Mouse (Mus musculus) thymus, postnatal 0 days (tissue): ENCODE data around the gene Isyna1. TPM values are rescaled to one million over a fixed set of nuclear protein-coding genes. Genes with fewer than 3 reads are reported as not detected.
A peak's percentile ranks its signal among the peaks of the same experiment; 100 is the strongest.

Source experiments
- DNase-seq: peaks from one replicate; pipeline ENCODE4 v3.0.0-alpha.2; 2015; ENCODE audit warnings: low spot score
- polyA plus RNA-seq: library from polyadenylated mRNA; unstranded; fragments of >200 nt; fragmentation: Nextera tagmentation; extraction: Ambion mirVana; gene quantifications from 2 replicates; pipeline ENCODE4 v1.2.1, GENCODE M21; 2015

Isyna1 gene
- polyA plus RNA-seq, 1 experiment from 2014 or later: 78.9 TPM

DNA sequence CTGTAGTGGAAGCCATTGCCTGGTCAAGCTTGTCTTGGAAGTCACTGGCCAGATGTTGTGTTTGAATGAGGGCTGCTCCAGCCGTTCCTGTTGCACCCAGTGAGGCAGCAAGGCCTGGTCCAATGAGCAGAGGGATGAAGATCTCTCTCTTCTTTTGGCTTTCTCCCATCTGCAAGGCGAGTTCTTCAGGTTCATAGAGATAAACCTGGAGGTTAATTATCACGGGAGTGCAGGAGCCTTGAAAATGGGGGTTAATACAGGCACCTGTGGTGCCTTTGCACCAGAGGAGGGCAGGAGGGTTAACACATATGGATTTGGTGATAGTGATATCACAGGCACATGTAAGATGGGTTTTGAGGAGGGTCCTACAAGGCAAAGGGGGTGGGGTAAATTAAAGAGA lies 28.0 kb downstream of the Isyna1 start:
- DNase-seq: no peak

GRCm38 (mm10) chr8:70625104-70625503 lies 30.9 kb downstream of the Isyna1 start:
- DNase-seq: peak; percentile 72

DNA sequence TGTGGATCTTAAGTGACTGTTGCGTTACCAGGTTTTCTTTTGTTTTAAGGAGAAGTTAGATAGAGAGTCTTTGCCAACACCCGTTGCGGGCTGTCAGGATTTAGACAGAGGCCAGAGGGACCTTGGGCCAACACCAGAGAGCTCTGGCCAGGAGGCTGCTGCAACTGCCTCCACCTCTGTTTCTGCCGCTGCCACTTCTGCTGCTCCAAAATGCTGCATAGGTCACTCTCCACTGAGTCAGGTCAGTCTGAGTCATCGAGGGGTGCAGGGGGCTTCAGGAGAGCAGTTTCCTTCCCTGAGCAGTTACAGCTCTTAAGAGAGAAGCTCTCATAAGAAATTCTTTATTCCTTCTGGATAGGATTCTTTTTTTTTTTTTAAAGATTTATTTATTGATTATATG lies 32.9 kb downstream of the Isyna1 start:
- no peak for DNase-seq

DNA sequence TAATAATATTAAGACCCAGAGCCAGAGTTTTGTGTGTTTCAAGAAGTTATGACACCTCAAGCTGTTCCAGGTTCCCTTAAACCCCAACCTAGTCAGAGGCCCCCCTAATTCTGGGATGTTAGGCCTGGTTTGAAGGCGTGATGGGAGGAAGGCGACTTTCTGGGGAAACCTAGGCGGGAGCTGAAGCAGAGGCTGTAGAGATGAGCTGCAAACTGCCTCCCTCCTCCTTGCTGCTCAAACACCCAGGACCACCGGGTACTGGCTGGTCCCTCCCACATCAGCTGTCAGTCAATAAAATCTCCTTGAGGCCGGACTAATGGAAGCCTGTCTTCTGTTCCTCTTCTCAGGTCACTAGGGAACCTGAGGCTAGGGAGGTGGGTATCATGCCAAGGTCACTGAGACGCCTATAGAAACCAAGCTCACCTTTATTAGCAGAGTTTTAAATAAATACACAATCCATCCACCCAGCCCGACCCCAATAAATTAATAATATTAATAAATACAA lies 34.9 kb downstream of the Isyna1 start:
- DNase-seq: no peak

DNA sequence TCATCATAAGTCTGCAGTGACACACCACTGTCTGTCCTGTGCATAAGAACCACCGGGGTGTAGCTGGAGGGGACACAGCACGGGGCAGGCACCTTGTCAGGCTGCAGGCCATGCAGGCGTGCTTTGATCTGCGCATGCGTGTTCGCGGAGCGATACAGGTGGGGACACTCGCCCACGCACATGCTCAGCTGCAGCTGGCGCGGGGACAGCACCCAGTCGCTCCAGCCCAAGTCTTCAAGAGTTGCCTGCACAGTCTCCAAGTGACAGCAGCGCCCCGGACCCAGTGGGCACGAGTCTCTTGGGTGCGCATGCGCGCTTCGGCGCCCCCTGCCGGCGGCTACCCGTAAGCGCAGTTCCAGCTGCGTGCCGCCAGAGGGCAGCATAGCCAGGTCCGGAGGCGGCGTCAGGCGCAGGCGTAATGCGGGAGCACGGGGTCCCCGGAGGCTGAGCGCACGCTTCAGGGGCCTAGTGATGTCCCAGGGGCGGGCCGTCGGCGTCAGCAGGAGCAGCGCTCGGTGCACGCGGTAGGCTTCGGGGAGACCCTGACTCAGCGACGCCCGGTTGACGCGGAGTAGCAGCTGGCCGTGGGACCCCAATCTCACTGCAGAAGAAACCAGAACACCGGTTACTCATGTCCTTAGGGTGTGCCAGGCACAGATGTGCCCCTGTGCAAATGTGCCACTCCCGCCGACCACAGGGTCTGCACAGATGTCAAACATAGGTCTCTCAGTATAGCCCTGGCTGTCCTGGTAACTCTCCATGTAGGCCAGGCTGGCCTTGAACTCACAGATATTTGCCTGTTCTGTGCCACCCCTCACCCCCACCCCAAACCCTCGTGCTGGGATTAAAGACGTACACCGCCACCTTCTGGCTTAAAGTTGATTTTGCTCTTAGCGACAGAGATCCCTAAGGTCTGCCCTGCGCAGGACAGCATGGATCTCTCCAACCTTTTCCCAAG lies 35.7 kb downstream of the Isyna1 start:
- DNase-seq: peak; percentile 97

- no peak for DNase-seq
Measured at GRCm38 (mm10) chr8:70630532-70631381, 36.6 kb downstream of the Isyna1 start.

DNA sequence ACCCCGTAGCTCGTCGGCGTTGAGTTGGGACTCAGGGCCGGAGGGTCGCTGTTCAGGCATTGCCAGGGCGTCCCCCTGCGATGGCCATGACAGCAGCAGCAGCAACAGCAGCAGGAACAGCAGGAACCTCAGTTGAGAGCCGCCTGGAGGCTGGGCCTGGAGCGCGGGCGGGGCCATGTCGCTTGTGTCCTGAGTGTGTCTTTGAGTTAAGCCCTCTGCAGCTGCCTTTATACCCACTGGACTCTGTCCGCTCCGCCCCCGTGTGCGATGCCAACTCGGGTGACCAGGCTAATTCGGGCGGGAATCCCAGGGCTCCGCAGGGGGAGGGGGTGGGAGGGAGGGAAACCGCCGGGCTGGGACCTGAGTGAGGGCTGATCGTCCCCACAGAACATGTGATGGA lies 37.3 kb downstream of the Isyna1 start:
- no peak for DNase-seq

GRCm38 (mm10) chr8:70632346-70632892 lies 38.2 kb downstream of the Isyna1 start, which contains the start of gene Gdf15:
Gene Gdf15, minus strand, starts transcription at chr8:70632456.
- DNase-seq: no peak

GRCm38 (mm10) chr8:70634066-70634465 lies 39.9 kb downstream of the Isyna1 start:
- DNase-seq: no peak

DNA sequence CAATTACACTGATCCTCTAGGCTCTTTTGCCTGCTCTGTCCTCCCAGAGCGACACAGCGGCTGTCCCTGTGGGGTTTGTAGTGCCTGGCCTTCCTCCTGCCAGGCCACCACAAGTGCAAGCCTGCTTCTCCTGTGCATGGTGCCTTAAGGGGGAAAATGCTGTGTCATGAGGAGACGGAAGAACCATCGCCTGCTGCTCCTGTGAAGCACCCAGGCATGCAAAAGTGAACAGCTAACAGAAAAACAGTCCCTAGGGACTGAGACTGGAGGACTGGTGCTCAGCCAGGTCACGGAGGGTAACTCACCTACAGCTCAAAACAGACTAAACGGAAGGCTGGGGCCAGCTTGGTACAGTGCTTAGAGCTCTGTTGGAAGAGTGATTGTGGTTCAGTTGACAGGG lies 41.4 kb downstream of the Isyna1 start:
- DNase-seq: no peak

DNA sequence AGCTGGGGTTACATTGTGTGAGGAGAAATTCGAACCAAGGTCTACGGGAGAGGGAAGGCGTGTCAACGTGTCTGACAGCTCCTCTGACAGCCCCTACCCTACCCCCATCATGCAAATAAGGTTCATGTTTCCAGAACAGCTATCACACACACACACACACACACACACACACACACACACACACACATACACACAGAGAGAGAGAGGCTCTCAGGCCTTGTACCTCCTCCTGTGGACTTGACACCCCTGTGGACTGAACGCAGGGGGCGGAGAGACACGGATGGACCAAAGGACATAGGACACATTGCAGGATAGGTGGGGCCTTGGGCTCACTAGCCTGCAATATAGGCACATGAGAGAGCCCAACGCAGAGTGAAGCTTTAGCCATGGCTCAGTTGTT lies 42.7 kb downstream of the Isyna1 start:
- DNase-seq: no peak

GRCm38 (mm10) chr8:70638752-70639151 lies 44.6 kb downstream of the Isyna1 start:
- no peak for DNase-seq

GRCm38 (mm10) chr8:70643019-70643418 lies 48.8 kb downstream of the Isyna1 start:
- no peak for DNase-seq

DNA sequence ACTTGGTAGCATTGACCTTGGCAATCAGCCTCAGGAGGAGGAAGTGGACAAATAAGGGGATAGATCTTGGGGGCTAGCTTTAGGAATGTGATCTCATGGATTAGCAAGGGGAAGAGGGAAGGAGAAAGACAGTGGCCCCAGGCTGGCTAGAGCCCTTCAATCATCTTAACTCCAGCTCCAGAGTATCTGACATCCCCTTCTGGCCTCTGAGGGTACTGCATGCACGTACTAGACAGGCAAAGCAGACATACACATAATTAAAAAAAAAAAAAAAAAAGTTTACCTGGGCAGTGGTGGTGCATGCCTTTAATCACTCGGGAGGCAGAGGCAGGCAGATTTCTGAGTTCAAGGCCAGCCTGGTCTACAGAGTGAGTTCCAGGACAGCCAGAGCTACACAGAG lies 49.9 kb downstream of the Isyna1 start:
- peak; percentile 57 for DNase-seq

DNA sequence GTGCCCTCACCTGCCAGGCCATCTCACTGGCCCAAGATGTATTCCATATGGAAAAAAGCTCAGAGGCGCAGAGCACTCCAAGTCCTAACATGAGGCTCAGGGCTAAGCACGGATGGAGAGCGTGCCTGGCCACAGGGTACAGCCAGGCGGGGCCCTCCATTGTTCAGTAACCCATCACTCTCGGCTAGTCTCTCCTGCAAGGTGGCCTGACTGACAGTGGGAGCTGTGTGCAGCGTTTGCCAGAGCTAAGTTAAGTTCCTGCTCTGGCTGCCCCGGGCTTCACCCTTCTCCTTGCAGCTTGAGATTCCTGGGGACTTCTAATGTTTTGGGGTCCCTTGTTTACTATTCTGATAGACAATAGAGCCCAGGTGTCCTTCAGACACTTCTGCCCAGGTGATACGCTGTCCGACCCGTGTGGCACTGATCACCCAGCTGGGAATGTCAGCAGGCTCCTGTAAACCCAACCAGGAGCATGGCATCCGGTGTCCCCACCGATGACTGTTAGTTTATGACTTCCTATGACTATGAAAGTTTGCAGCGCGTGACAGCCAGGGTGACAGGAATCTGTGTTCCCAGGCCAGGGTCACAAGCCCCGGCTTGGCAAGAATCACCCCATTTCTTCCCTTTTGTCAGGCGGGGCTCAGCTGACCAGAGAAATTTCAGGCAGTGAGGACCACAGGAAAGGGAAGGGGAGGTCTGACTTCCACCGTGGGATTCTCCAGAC lies 51.5 kb downstream of the Isyna1 start:
- no peak for DNase-seq

DNA sequence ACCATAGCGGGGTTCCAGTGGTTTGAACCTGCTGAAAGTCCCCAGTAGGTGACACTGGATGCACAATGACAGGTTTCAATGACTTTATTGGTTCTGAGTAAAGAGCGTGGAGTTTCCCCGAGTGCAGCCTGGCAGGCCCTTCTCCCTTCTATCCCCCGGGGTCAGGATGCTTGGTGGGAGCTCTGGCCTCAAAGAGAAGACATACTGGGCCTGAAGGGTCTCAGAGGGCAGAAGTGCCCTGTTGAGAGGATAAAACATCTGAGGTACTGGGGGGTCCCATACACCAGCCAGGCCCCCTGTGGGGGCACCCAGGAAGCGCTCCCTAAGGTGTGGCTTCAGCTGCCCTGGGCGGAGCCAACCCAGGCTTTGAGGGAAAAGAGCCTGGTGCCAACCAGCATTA lies 52.2 kb downstream of the Isyna1 start:
- DNase-seq: no peak

DNA sequence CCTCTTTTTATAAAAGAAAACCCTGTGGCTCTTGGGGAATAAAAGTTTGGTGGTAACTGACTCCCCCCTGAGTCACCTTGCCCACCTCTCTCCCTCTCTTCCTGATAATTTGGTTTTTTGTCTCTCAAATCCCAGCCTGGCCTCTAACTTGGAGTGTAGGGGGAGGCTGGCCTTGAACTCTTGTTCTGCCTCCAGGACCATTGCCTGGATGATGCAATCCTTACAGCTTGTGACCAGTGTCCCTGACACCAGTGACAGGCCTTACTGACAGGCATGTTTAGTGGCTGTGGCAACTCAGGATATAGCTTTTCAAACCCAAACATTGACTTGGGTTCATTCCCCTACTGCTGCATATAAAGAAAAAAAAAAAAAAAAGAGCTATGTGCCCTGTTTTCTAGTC lies 52.6 kb downstream of the Isyna1 start:
- no peak for DNase-seq
